Comparison of ENCODE assay signal across 8 mouse cellular contexts in the genomic region with DNA sequence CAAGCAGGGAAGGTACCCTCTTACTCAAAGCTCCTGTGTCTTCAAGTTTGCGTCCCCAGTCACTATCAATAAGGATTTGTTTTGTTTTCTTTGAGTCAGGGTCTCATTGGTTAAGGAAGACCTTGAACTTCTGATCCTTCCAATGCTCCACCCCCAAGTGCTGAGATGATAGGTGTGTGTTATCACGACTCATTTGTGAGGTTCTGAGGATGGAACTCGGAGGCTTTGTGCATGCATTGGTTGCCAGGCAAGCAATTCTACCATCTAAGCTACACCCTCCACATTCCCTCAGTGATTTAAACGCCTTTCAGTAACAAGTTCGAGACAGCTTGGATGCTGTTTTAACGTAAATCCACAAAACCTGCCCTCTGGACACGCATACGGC. TPM values are rescaled to one million over a fixed set of nuclear protein-coding genes. Genes with fewer than 3 reads are reported as not detected.
DNase-seq lines count a peak whose midpoint lies in the region; ATAC-seq and TF ChIP-seq lines count a peak whose summit lies in the region.

No protein-coding gene starts in this region.

- WGBS in thymus, adult 2 months, result 14% methylated on average over 8 of the region's 8 CpGs
- 7% methylated on average over 8 of the region's 8 CpGs for WGBS in limb, embryonic 15.5 days

- H3K9me3 ChIP-seq in limb, embryonic 15.5 days, result no peaks in the 10 kb centered on the region

- H3K4me3 ChIP-seq in thymus, adult 2 months (ENCODE audit: control insufficient read depth, insufficient read depth, low read length), result peak overlapping the region; percentile 50
- peak overlapping the region; percentile 85 for H3K4me3 ChIP-seq in limb, embryonic 15.5 days

- TF ChIP-seq CTCF in thymus, adult 2 months (IDR thresholded peaks at IDR 0.05; ENCODE audit: borderline replicate concordance, control insufficient read depth, extremely low read depth, insufficient read depth, low read length, poor library complexity), result no peak

- TF ChIP-seq POLR2A in thymus, adult 2 months (IDR thresholded peaks at IDR 0.05; ENCODE audit: control insufficient read depth, extremely low read depth, insufficient read depth, low read length, poor library complexity), result no peak

- H3K36me3 ChIP-seq in thymus, adult 2 months (ENCODE audit: control insufficient read depth, insufficient read depth, low read length), result no peaks in the 10 kb centered on the region
- H3K36me3 ChIP-seq in limb, embryonic 15.5 days, result 0 out of 2 replicates have a peak, but pooled peaks cover 3% of the 10 kb centered on the region

- peak; percentile 6; the same call in 1 of the 2 replicates for ATAC-seq in frontal cortex, adult (ENCODE audit: low TSS enrichment)
- ATAC-seq in limb, embryonic 15.5 days (ENCODE audit: insufficient number of reproducible peaks, low FRiP score, low TSS enrichment, low read depth), result no peak

- H3K4me2 ChIP-seq in limb, embryonic 15.5 days, result peak overlapping the region; percentile 81

- no peak for DNase-seq in frontal cortex, postnatal 10 days (ENCODE audit: low spot score in 2 of 2)
- DNase-seq in thymus, adult 2 months, result no peak
- DNase-seq in thymus, postnatal 0 days (ENCODE audit: low spot score), result no peak
- peak; percentile 40 for DNase-seq in yolk sac, embryonic 10.5 days (ENCODE audit: low spot score)
- no peak for DNase-seq in cerebellum, adult 9-10 months
- DNase-seq in urinary bladder, adult 2 months (ENCODE audit: low spot score), result no peak

- H3K9ac ChIP-seq in limb, embryonic 15.5 days, result peak overlapping the region; percentile 26

- no peak overlapping the region for H3K27ac ChIP-seq in thymus, adult 2 months (ENCODE audit: control insufficient read depth, insufficient read depth, low read length)
- H3K27ac ChIP-seq in limb, embryonic 15.5 days, result peak overlapping the region; percentile 79

- no peaks in the 10 kb centered on the region for H3K27me3 ChIP-seq in thymus, adult 2 months (ENCODE audit: control insufficient read depth, insufficient read depth, low read length)
- no peaks in the 10 kb centered on the region for H3K27me3 ChIP-seq in limb, embryonic 15.5 days

- peaks cover 17% of the 10 kb centered on the region for H3K4me1 ChIP-seq in thymus, adult 2 months (replicated peaks; ENCODE audit: control insufficient read depth, insufficient read depth, low read length)
- H3K4me1 ChIP-seq in limb, embryonic 15.5 days, result peaks cover 26% of the 10 kb centered on the region

RNA-seq across cellular contexts. Expression of a gene that starts 0.5 kb away (rescaled TPM):
- polyA plus RNA-seq in thymus, adult 2 months (2012; rRNA removed), result 103 and 129 TPM in 2 replicates
- polyA plus RNA-seq in thymus, postnatal 0 days (2015; fragmentation: Nextera tagmentation; extraction: Ambion mirVana), result 79.8 and 85.6 TPM in 2 replicates
- 145 and 158 TPM in 2 replicates for polyA plus RNA-seq in limb, embryonic 15.5 days (2015; fragmentation: Nextera tagmentation; extraction: Ambion mirVana)
- polyA plus RNA-seq in urinary bladder, adult 2 months (2012; rRNA removed), result 457 and 472 TPM in 2 replicates

RNA-seq across cellular contexts. Expression of a gene that starts 24.9 kb away (rescaled TPM):
- 236 and 248 TPM in 2 replicates for polyA plus RNA-seq in thymus, adult 2 months (2012; rRNA removed)
- polyA plus RNA-seq in thymus, postnatal 0 days (2015; fragmentation: Nextera tagmentation; extraction: Ambion mirVana), result 251 and 259 TPM in 2 replicates
- polyA plus RNA-seq in limb, embryonic 15.5 days (2015; fragmentation: Nextera tagmentation; extraction: Ambion mirVana), result 343 and 347 TPM in 2 replicates
- 294 and 318 TPM in 2 replicates for polyA plus RNA-seq in urinary bladder, adult 2 months (2012; rRNA removed)

RNA-seq across cellular contexts. Expression of a gene that starts 25.0 kb away (rescaled TPM):
- not detected in 2 replicates for polyA plus RNA-seq in thymus, adult 2 months (2012; rRNA removed)
- 9.2 and 23.4 TPM in 2 replicates for polyA plus RNA-seq in thymus, postnatal 0 days (2015; fragmentation: Nextera tagmentation; extraction: Ambion mirVana)
- 1.3 and 1.8 TPM in 2 replicates for polyA plus RNA-seq in limb, embryonic 15.5 days (2015; fragmentation: Nextera tagmentation; extraction: Ambion mirVana)
- polyA plus RNA-seq in urinary bladder, adult 2 months (2012; rRNA removed), result 0.89 and 23.6 TPM in 2 replicates

RNA-seq across cellular contexts. Expression of a gene that starts 41.1 kb away (rescaled TPM):
- 52.0 and 52.6 TPM in 2 replicates for polyA plus RNA-seq in thymus, adult 2 months (2012; rRNA removed)
- 67.9 and 69.8 TPM in 2 replicates for polyA plus RNA-seq in thymus, postnatal 0 days (2015; fragmentation: Nextera tagmentation; extraction: Ambion mirVana)
- 99.8 and 127 TPM in 2 replicates for polyA plus RNA-seq in limb, embryonic 15.5 days (2015; fragmentation: Nextera tagmentation; extraction: Ambion mirVana)
- polyA plus RNA-seq in urinary bladder, adult 2 months (2012; rRNA removed), result 42.8 and 47.7 TPM in 2 replicates

RNA-seq across cellular contexts. Expression of a gene that starts 51.0 kb away (rescaled TPM):
- polyA plus RNA-seq in thymus, adult 2 months (2012; rRNA removed), result 304 and 334 TPM in 2 replicates
- 121 and 126 TPM in 2 replicates for polyA plus RNA-seq in thymus, postnatal 0 days (2015; fragmentation: Nextera tagmentation; extraction: Ambion mirVana)
- polyA plus RNA-seq in limb, embryonic 15.5 days (2015; fragmentation: Nextera tagmentation; extraction: Ambion mirVana), result 3.5 TPM in 2 replicates
- polyA plus RNA-seq in urinary bladder, adult 2 months (2012; rRNA removed), result 16.7 and 19.2 TPM in 2 replicates
